Mouse (Mus musculus): ENCODE data around the gene Vmn2r89.
"Not testable (repeated sequence)": the region's sequence is repeated elsewhere in the genome, so short reads cannot be mapped to it uniquely, and the experiment has no call there.

The Vmn2r89 gene

DNA sequence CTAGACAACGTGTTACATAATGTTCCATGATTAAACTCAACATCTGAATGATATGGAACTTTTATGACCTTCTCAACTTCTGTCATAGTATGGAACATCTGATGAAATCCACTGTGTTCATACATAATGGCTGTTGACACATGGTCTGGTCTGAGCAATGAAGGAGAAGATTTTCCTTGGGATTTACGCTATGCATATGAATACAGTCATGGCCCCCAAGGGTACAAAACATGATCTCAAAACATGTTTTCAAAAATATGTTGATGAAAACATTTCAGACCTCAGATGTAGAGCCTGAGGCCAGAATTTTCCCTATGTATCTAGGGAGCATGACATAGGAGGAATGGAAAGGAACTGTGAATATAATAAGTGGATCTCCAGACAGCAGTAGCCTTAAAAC lies at the start of gene Vmn2r89:
Gene Vmn2r89, plus strand, starts transcription at position 301 of the 400 bp plus-strand sequence.
- DNase-seq (ENCODE audit: low spot score), result not testable (repeated sequence)

DNA sequence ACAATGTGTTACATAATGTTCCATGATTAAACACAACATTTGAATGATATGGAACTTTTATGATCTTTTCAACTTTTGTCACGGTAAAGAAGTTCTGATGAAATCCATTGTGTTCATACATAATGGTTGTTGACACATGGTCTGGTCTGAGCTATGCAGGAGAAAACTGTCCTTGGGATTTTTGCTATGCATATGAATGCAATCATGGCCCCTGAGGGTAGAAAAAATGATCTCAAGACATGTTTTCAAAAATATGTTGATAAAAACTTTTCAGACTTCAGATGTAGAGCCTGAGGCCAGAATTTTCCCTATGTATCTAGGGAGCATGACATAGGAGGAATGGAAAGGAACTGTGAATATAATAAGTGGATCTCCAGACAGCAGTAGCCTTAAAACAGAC lies 41.1 kb upstream of the Vmn2r89 start, which contains the start of gene Vmn2r88:
Gene Vmn2r88, plus strand, starts transcription at position 301 of the 400 bp plus-strand sequence.
- no peak for DNase-seq (ENCODE audit: low spot score)

DNA sequence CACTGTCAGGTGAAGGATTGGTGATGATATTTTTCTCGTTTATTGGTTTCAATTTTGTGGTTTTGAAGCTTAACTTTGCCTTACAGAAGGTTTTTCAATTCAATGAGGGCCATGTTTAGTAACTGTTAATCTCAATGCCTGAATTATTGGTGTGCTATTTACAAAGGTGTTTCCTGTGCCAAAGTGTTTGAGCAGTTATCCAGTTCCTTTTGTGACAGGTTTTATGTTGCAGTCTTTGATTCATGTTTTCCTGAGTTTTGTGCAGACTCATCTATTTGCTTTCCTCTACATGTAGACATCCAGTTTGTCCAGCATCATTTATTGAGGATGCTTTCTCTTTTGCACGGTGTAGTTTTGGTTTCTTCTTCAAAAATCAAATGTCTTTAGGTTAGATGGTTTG lies 27.8 kb upstream of the Vmn2r89 start:
- no peak for DNase-seq (ENCODE audit: low spot score)

DNA sequence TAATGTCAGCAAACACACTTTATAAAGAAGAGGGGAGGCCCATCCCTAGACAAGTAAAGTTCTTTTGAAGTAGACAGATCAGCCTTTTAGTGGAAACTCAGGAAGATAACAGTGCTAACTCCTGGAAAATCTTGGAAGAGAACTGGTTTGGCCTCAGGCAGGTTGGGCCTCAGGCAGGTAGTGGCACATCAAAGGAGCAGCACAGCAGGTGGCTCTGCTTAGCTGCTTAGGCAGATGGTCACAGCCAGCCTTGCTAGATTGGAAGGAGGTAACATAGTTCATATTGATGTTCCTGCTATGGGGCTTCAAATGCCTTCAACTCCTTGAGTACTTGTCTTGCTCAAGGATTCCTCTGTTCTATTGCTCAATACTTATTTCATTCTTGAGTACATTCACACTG lies 21.5 kb upstream of the Vmn2r89 start:
- not testable (repeated sequence) for DNase-seq (ENCODE audit: low spot score)

DNA sequence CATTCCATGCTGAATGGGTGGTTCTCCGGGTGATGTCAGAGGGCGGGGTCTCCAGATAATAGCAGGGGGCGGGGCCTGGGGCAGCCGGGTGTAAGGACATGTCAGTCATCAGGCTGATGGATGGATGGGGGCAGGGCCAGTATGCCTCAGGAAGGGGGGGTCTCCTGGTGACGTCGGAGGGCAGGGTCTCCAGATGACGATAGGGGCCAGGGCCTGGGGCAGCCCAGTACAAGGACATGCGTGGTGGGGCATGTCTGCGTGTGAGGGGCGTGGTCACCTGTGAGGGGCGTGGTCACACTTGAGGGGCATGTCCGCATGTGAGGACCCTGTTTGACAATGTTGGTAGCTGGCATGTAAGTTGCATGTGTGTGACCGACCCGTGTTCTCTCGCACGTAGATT lies 17.1 kb upstream of the Vmn2r89 start:
- no peak for DNase-seq (ENCODE audit: low spot score)

DNA sequence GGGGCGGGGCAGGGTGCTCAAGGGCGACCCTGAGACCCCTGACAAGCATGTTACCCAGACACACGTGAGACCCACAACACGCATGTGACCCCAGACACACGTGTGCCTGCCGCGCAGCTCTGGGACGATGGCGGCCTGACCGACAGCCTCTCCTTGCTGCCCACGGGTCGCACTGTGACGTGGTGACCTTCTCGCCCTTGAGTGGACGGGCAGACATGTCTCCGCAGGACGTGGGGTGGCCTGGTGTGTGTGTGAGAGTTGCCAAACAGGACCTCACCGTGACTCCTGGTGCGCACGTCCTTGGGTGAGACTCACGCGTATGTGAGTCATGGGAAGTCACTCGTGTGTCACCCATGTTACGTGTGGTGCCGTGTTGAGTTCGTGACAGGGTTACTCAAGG lies 16.6 kb upstream of the Vmn2r89 start:
- no peak for DNase-seq (ENCODE audit: low spot score)

DNA sequence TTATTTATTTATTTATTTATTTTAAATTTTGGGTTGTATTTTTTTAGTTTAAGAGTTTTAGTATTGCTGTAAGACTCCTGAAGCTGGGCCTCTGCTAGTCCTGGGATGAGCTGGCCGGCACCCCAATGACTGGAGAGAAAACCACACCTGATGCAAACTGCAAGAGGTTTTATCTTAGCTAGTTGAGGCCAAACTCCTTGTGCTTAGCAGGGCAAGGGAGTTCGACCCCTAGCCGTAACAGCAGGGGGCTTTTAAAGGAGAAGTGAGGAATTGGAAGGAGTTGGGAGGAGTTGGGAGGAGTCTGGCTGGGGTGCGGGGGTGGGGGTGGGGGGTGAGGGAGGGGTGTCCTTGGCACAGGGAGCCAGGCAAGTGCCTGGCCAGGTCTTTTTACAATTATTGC lies 12.7 kb upstream of the Vmn2r89 start:
- no peak for DNase-seq (ENCODE audit: low spot score)

DNA sequence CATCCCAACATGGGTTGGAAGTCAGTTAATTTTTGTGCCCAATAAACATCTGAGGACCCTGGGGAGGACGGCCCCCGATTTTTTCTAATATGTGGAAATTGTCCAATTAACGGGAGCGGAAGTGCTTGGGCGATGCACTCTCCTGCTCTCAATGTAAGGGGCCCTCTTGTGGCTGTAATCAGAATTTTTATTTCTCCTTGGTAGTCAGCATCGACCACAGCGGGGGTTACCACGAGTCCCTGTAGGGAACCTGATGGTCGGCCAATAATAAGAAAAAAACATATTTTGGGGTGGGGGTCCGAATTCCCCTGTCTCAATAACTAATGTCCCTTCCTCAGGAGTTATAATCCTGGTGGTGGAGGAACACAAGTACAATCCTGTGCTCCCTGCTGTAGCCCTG lies 28.6 kb downstream of the Vmn2r89 start:
- not testable (repeated sequence) for DNase-seq (ENCODE audit: low spot score)

DNA sequence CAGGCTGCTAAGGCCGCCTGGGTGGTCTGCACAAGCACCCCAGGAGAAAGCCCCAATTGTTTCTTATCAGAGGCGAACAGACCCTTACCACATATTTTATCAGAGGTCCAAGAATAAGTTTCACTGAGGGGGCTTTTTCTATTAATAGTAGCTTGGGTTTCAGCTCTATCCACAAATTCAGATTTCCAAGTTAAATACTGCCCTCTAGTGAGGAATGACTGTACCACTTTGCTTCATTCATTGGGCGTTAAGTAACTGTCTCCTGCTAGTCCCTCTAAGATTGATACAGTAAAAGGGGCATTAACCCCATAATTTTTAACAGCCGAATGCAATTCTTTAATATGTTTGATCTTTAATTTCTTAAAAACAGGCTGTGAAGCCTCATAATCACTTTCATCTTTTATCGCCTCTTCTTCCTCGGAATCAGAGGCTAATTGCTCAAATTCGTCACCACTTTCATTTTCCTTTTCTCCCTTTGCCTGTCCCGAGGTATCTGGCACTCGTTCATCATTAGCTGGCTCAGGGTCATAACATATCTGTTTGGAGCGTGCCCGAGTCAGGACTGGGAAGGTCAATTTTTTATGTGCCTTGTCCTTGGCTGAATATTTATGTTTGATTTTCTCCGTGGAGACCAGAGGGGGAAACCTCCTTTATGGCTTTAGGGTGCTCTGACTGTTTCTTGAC lies 29.8 kb downstream of the Vmn2r89 start:
- DNase-seq (ENCODE audit: low spot score), result not testable (repeated sequence)

DNA sequence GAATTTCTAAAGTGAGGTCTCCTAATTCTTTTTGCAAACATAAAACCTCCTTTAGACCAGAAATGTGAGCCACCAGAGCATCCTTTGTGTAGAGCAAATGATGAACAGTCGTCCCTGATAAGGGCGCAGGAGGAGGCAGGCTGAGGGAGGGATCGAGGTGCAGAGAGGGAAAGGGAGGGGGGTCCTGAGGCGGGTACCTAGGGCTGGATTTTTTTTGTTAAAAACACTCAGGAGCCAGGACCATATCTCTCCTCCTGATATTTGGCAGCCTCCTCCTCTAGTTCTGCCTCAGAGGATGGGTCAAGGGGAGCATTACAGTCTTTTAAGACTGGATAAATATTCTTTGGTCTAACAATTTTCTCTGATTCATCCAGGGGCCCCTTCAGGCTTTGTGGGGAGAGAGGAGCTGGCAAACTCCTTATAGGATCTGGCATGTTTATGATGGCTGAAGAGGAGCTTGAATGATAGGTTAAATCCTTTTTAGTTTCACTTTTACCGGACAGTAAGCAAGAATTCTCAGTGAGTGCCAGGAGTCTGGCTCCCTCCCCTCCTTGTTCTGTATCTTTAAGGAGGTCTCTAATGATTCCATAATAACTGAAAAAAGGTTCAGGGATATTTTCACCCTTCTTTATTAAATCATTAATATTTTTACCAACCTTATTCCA lies 30.5 kb downstream of the Vmn2r89 start:
- DNase-seq (ENCODE audit: low spot score), result no peak

DNA sequence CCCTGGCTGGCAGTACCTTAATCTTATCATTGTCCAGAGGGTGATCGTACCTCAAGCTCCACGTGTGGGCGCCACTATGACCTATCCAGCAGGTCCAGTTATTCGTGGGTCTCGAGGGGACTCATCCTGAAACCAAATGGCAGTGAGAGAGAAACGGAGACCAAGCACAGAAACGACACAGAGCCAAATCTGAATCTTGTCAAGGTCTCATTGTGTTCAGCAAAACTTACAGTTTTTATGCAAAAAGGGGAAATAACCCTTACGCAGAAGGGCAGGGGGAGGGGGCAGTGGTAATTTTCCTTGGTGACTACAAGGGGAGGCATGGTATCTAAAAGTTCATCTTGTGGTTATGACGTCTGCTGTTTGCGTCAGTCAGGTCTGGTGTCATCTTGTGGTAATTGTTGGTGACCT lies 31.3 kb downstream of the Vmn2r89 start:
- not testable (repeated sequence) for DNase-seq (ENCODE audit: low spot score)

DNA sequence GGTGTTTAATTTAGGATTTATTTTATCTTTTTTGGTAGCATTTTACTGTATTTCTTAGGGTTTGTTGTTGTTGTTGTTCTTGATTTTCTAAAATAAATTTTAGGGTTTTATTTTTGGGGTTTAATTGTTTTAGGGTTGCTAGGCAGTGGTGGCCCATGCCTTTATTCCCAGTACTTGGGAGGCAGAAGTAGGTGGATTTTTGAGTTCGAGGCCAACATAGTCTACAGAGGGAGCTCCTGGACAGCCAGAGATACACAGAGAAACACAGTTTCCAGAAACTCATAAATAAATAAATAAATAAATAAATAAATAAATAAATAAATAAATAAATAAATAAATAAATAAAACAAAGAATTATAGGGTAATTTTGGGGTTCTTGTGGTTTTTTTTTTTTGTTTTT lies 32.0 kb downstream of the Vmn2r89 start:
- DNase-seq (ENCODE audit: low spot score), result no peak

DNA sequence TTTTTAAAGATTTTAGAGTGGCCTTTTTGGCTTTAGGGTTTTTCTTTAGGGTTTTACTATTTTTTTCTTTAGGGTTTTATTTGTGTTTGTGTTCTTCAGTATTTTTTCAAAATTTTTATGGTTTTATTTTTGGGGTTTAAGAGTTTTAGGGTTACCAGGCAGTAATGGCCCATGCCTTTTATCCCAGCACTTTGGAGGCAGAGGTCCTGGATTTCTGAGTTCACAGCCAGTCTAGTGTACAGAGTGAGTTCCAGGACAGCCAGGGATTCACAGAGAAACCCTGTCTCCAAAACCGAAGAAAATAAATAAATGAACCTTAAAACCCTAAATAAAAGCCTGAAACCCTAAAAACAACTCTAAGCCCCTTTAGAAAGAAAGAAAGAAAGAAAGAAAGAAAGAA lies 34.5 kb downstream of the Vmn2r89 start:
- DNase-seq (ENCODE audit: low spot score), result no peak

DNA sequence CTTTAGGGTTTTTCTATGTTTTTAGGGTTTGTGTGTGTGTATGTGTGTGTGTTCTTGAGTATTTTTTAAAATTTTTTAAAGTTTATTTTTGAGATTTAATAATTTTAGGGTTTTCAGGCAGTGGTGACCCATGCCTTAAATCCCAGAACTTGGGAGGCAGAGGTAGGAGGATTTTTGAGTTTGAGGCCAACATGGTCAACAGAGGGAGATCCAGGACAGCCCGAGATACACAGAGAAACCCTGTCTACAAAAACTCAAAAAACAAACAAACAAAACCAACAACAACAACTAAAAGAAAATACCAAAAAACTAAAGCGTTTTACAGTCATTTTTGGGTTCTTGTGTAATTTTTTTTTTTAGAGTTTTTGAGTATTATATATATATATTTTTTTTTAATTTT lies 44.1 kb downstream of the Vmn2r89 start:
- DNase-seq (ENCODE audit: low spot score), result no peak

DNA sequence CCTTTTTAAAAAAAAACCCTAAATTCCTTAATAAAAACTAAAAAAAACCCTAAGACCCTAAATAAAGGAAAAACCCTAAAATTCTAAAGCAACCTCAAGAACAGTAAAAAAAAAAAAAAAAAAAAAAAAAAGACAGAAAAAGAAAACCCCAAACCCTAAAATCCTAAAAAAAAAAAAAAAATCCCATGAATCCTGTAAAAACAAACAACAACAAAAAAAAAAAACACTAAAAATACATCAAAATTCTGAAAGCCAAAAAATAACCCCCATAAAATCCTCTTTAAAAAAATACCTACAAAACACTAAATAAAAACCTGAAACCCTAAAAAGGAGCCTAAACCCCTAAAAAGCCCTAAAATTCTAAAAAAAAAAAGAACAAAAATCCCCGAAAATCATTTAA lies 45.3 kb downstream of the Vmn2r89 start:
- no peak for DNase-seq (ENCODE audit: low spot score)

DNA sequence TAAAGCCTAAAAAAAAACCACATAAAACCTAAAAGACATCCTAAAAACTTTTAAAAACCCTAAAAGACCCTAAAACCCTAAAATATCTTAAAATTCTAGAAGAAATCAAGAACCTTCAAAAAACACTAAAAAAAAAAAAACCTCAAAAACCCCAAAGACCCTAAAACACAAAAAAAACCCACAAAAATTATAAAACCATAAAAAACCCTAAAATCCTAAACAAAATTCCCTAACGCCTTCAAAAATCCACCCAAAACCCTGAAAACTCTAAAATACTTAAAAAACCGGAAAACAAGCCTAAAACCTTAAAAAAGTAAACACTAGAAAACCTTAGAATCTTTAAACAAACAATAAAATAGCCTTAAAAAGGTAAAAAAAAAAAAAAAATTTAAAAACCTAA lies 46.3 kb downstream of the Vmn2r89 start:
- DNase-seq (ENCODE audit: low spot score), result no peak

DNA sequence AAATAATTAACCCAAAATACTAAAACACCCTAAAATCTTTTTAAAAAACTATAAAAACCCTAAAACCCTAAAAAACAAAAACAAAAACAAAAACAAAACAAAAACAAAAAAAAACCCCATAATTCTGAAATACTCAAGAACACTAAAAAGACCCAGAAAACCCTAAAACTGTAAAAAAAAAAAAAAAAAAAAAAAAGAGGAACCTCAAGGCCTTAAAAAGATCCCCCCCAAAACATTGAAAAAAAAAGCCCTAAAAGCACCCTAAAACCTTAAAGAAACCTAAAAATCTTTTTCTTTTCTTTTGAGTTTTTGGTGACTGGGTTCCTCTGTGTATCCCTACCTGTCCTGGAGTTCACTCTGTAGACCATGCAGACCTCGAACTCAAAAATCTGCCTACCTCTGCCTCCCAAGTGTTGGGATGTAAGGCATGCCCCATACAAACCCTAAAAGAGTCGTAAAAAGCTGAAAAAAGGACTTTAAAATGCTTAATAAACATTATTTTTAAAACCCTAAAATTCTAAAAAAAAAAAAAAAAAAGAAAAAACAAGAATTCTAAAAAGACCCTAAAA lies 48.1 kb downstream of the Vmn2r89 start:
- DNase-seq (ENCODE audit: low spot score), result no peak

DNA sequence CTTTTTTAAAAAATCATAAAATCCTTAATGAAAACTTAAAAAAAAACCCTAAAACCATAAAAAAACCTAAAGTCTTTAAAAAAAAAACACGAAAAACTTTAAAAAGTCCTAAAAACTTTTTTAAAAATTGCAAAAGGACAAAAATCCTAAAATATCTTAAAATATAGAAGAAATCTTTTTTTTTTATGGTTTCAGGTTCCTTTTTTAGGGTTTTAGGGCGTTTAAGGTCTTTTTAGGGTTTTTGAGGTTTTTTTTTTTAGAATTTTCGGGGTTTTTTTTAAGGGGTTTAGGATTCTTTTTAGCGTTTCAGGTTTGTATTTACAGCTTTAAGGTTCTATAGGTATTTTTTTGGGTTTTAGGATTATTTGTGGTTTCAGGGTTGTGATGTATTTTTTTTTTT lies 48.8 kb downstream of the Vmn2r89 start:
- DNase-seq (ENCODE audit: low spot score), result no peak

DNA sequence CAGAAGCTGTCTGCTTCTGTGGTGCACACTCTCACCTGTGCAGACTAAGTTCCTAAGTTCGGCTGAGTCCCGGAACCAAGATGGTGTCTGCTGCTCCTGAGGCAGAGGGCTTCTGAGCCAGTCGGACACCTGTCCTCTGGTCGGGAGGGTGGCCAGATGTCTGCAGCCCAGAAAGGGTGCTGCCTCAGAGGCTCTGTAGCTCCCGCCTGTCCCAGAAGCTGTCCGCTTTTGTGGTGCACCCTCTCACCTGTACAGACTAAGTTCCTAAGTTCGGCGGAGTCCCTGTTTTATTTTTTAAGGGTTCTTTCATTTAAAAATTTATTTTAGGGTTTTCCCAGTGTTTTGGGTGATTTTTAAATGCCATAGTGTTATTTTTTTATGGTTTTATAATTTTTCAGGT lies 55.8 kb downstream of the Vmn2r89 start:
- DNase-seq (ENCODE audit: low spot score), result no peak
